Mouse (Mus musculus): ENCODE data around the gene Smoc2. TPM values are rescaled to one million over a fixed set of nuclear protein-coding genes. Genes with fewer than 3 reads are reported as not detected.

Smoc2 gene
- total and polyA plus RNA-seq, 3 experiments: not detected

GRCm38 (mm10) chr17:14300361-14300760, 21.1 kb downstream of the Smoc2 start:
- no peak for DNase-seq (ENCODE audit: low read depth, low spot score)
- no peaks in the 10 kb centered on the region for H3K36me3 ChIP-seq (ENCODE audit: control insufficient read depth in 1 of 2, insufficient read depth in 2 of 2, low read length in 2 of 2)
- no peaks in the 10 kb centered on the region for H3K4me1 ChIP-seq (ENCODE audit: control insufficient read depth in 1 of 2, insufficient read depth in 2 of 2, low read length in 2 of 2)
- H3K27ac ChIP-seq (ENCODE audit: control insufficient read depth, low read depth, low read length): no peak overlapping the region
- H3K9me3 ChIP-seq (replicated peaks; ENCODE audit: insufficient read depth, low read length): no peaks in the 10 kb centered on the region
- TF ChIP-seq TAL1 (IDR thresholded peaks at IDR 0.05; ENCODE audit: low read length) (no peak), CHD2 (IDR thresholded peaks at IDR 0.05; ENCODE audit: low read length) (no peak), MAX (IDR thresholded peaks at IDR 0.05; ENCODE audit: low read length) (no peak), ETS1 (IDR thresholded peaks at IDR 0.05; ENCODE audit: low read depth, low read length) (no peak), CTCF (IDR thresholded peaks at IDR 0.05 in 2 of 3, conservative IDR thresholded peaks at IDR 0.05 in 1 of 3; ENCODE audit: control insufficient read depth in 1 of 3, insufficient read depth in 1 of 3, low read depth in 2 of 3, low read length in 3 of 3, poor library complexity in 1 of 3, severe bottlenecking in 1 of 3) (no peak), MAZ (IDR thresholded peaks at IDR 0.05; ENCODE audit: low read depth, low read length) (no peak), MAFK (IDR thresholded peaks at IDR 0.05; ENCODE audit: borderline replicate concordance, low read depth, low read length) (no peak), RAD21 (IDR thresholded peaks at IDR 0.05; ENCODE audit: low read depth, low read length) (no peak), SMC3 (IDR thresholded peaks at IDR 0.05; ENCODE audit: low read depth, low read length) (no peak), GATA1 (IDR thresholded peaks at IDR 0.05; ENCODE audit: low read depth, low read length) (no peak), GABPA (IDR thresholded peaks at IDR 0.05; ENCODE audit: low read depth, low read length) (no peak), USF2 (IDR thresholded peaks at IDR 0.05; ENCODE audit: borderline replicate concordance in 1 of 2, insufficient read depth in 1 of 2, low read depth in 1 of 2, low read length in 2 of 2) (no peak), ZNF384 (IDR thresholded peaks at IDR 0.05; ENCODE audit: low read depth, low read length) (no peak), BHLHE40 (IDR thresholded peaks at IDR 0.05; ENCODE audit: borderline replicate concordance, low read depth, low read length) (no peak)
- no peaks in the 10 kb centered on the region for H3K79me2 ChIP-seq (ENCODE audit: control insufficient read depth, insufficient read depth, low read length, poor library complexity)
- H3K9ac ChIP-seq (ENCODE audit: control insufficient read depth, low read depth, low read length, poor library complexity, severe bottlenecking): no peak overlapping the region
- H3K4me3 ChIP-seq (ENCODE audit: control insufficient read depth in 1 of 2, insufficient read depth in 1 of 2, low read depth in 2 of 2, low read length in 2 of 2): no peak overlapping the region
- no peaks in the 10 kb centered on the region for H3K27me3 ChIP-seq (ENCODE audit: control insufficient read depth in 1 of 2, insufficient read depth in 2 of 2, low read length in 2 of 2)

- no peak overlapping the region for H3K9ac ChIP-seq (ENCODE audit: control insufficient read depth, low read depth, low read length, poor library complexity, severe bottlenecking)
- H3K36me3 ChIP-seq (ENCODE audit: control insufficient read depth in 1 of 2, insufficient read depth in 2 of 2, low read length in 2 of 2): no peaks in the 10 kb centered on the region
- no peaks in the 10 kb centered on the region for H3K79me2 ChIP-seq (ENCODE audit: control insufficient read depth, insufficient read depth, low read length, poor library complexity)
- H3K27ac ChIP-seq (ENCODE audit: control insufficient read depth, low read depth, low read length): no peak overlapping the region
- no peaks in the 10 kb centered on the region for H3K9me3 ChIP-seq (replicated peaks; ENCODE audit: insufficient read depth, low read length)
- no peak for DNase-seq (ENCODE audit: low read depth, low spot score)
- no peak overlapping the region for H3K4me3 ChIP-seq (ENCODE audit: control insufficient read depth in 1 of 2, insufficient read depth in 1 of 2, low read depth in 2 of 2, low read length in 2 of 2)
- TF ChIP-seq MYC (IDR thresholded peaks at IDR 0.05; ENCODE audit: low read depth, low read length): no peak
- TF ChIP-seq USF2 (IDR thresholded peaks at IDR 0.05; ENCODE audit: borderline replicate concordance in 1 of 2, insufficient read depth in 1 of 2, low read depth in 1 of 2, low read length in 2 of 2): no peak
- TF ChIP-seq RAD21 (IDR thresholded peaks at IDR 0.05; ENCODE audit: low read depth, low read length): no peak
- TF ChIP-seq NRF1 (IDR thresholded peaks at IDR 0.05; ENCODE audit: insufficient read depth, low read depth, low read length, poor library complexity, severe bottlenecking): no peak
- no peak for TF ChIP-seq POLR2AphosphoS2 (IDR thresholded peaks at IDR 0.05; ENCODE audit: low read length)
- no peak for TF ChIP-seq ZC3H11A (IDR thresholded peaks at IDR 0.05; ENCODE audit: low read depth, low read length)
- no peak for TF ChIP-seq ELF1 (IDR thresholded peaks at IDR 0.05; ENCODE audit: low read depth, low read length)
- TF ChIP-seq GATA1 (IDR thresholded peaks at IDR 0.05; ENCODE audit: low read depth, low read length): no peak
- no peak for TF ChIP-seq KAT2A (conservative IDR thresholded peaks at IDR 0.05; ENCODE audit: low read depth, low read length)
- TF ChIP-seq BHLHE40 (IDR thresholded peaks at IDR 0.05; ENCODE audit: borderline replicate concordance, low read depth, low read length): no peak
- no peak for TF ChIP-seq HCFC1 (IDR thresholded peaks at IDR 0.05; ENCODE audit: low read depth, low read length)
- no peak for TF ChIP-seq TCF12 (IDR thresholded peaks at IDR 0.05; ENCODE audit: low read depth, low read length)
- no peak for TF ChIP-seq EP300 (IDR thresholded peaks at IDR 0.05; ENCODE audit: low read depth in 1 of 2, low read length in 2 of 2)
- TF ChIP-seq NELFE (IDR thresholded peaks at IDR 0.05; ENCODE audit: low read depth, low read length): no peak
- no peak for TF ChIP-seq ETS1 (IDR thresholded peaks at IDR 0.05; ENCODE audit: low read depth, low read length)
- TF ChIP-seq SMC3 (IDR thresholded peaks at IDR 0.05; ENCODE audit: low read depth, low read length): no peak
- H3K4me1 ChIP-seq (ENCODE audit: control insufficient read depth in 1 of 2, insufficient read depth in 2 of 2, low read length in 2 of 2): no peaks in the 10 kb centered on the region
- no peaks in the 10 kb centered on the region for H3K27me3 ChIP-seq (ENCODE audit: control insufficient read depth in 1 of 2, insufficient read depth in 2 of 2, low read length in 2 of 2)
Observed at GRCm38 (mm10) chr17:14301491-14302344, 22.4 kb downstream of the Smoc2 start.

Data from MEL (cell line).